Mouse (Mus musculus): ENCODE measurements around the gene Col7a1.

- TF ChIP-seq CTCF (IDR thresholded peaks at IDR 0.05; ENCODE audit: borderline replicate concordance, control insufficient read depth, extremely low read depth, insufficient read depth, low read length, poor library complexity) (no peak), POLR2A (IDR thresholded peaks at IDR 0.05; ENCODE audit: control insufficient read depth, extremely low read depth, insufficient read depth, low read length, poor library complexity) (0 out of 2 replicates have a peak, but pooled peaks have one; percentile 20)
These were observed 56.4 kb downstream of the Col7a1 start for GRCm38 (mm10) chr9:109009636-109010315.

Data from thymus, adult 2 months (tissue).